8 mouse cellular contexts compared by ENCODE assay signal in the genomic region with DNA sequence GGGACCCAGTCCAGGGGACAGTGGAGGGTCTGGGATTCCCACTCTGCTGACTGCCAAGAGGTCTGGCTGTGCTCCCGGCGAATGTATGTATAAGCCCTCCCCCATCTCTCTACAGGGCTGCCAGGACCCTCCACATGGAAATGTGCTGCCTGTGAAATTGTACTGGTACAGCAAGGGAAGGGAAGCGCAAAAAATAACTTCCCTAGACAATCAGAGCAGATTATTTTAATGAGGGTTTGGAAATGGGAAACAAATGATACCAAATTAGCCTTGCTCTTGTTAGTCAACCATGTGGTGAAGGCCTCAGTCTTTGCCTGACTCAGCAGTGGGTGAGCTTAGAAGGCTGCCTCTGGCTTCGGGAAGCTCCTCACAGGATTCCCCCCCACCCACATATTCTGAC.
DNase-seq lines count a peak whose midpoint lies in the region; ATAC-seq and TF ChIP-seq lines count a peak whose summit lies in the region.

No protein-coding gene starts in this region.

- peaks cover 39% of the 10 kb centered on the region for H3K4me1 ChIP-seq in lung, embryonic 15.5 days
- no peaks in the 10 kb centered on the region for H3K4me1 ChIP-seq in lung, adult 2 months (ENCODE audit: control insufficient read depth, insufficient read depth, low read length)

- no peak for TF ChIP-seq POLR2A in lung, adult 2 months (IDR thresholded peaks at IDR 0.05; ENCODE audit: borderline replicate concordance, extremely low read depth, low read depth, low read length)

- 30% methylated on average over 4 of the region's 4 CpGs for WGBS in lung, embryonic 15.5 days
- WGBS in lung, adult 2 months = 68% methylated on average over 4 of the region's 4 CpGs

- H3K27ac ChIP-seq in lung, embryonic 15.5 days = peak overlapping the region; percentile 88

- DNase-seq in cerebellum, postnatal 14 days = peak; percentile 12 to 40
- no peak for DNase-seq in cerebellum, adult 18-20 months
- DNase-seq in lung, adult 2 months = no peak
- DNase-seq in layer of hippocampus, postnatal 14 days (ENCODE audit: low spot score in 2 of 2) = peak; percentile 17 to 45
- peak; percentile 13 for DNase-seq in right cerebral cortex, postnatal 25 days
- no peak for DNase-seq in gastrocnemius, adult 18-20 months (ENCODE audit: low spot score)
- DNase-seq in spleen, adult 12 weeks (ENCODE audit: low spot score) = no peak

- H3K4me2 ChIP-seq in lung, embryonic 15.5 days = no peak overlapping the region

- H3K27me3 ChIP-seq in lung, embryonic 15.5 days = no peaks in the 10 kb centered on the region

- no peak overlapping the region for H3K9ac ChIP-seq in lung, embryonic 15.5 days

- H3K36me3 ChIP-seq in lung, embryonic 15.5 days = no peaks in the 10 kb centered on the region

- peak; percentile 98 for ATAC-seq in lung, embryonic 15.5 days (ENCODE audit: borderline replicate concordance, extremely low read depth, low FRiP score, low TSS enrichment)

- no peak for TF ChIP-seq CTCF in lung, adult 2 months (IDR thresholded peaks at IDR 0.05; ENCODE audit: insufficient read depth, low read length)

- H3K4me3 ChIP-seq in lung, embryonic 15.5 days = no peak overlapping the region
- no peak overlapping the region for H3K4me3 ChIP-seq in lung, adult 2 months (replicated peaks; ENCODE audit: extremely low read depth, low read depth, low read length)

- no peaks in the 10 kb centered on the region for H3K9me3 ChIP-seq in lung, embryonic 15.5 days

Comparison
In these comparisons a context has a peak if more than half of its experiments do, and no peak if none do; other contexts are left out.
1. DNase-seq: peak in cerebellum, postnatal 14 days (2 of 2), layer of hippocampus, postnatal 14 days (2 of 2) and right cerebral cortex, postnatal 25 days (single experiment); none in cerebellum, adult 18-20 months (0 of 2), lung, adult 2 months (single experiment), gastrocnemius, adult 18-20 months (single experiment) and spleen, adult 12 weeks (single experiment).